Mouse (Mus musculus) myocyte (in vitro differentiated cells): ENCODE results near the gene Myo15. TPM values are rescaled to one million over a fixed set of nuclear protein-coding genes. Genes with fewer than 3 reads are reported as not detected.
A peak's percentile ranks its signal among the peaks of the same experiment; 100 is the strongest.
"Not testable (repeated sequence)": the region's sequence is repeated elsewhere in the genome, so short reads cannot be mapped to it uniquely, and the experiment has no call there.

Source experiments
- H3K27me3 ChIP-seq: one replicate; pipeline ENCODE4 v1.6.1; 2011; ENCODE audit not compliant: control insufficient read depth, insufficient read depth, insufficient read length
- H3K36me3 ChIP-seq: one replicate; pipeline ENCODE4 v1.6.1; 2011; ENCODE audit not compliant: control insufficient read depth, insufficient read depth
- H3K4me2 ChIP-seq: one replicate; pipeline ENCODE4 v1.6.1; 2011; ENCODE audit warnings: low read depth, control low read depth
- H3K4me3 ChIP-seq: one replicate; pipeline ENCODE4 v1.5.1; 2011; ENCODE audit warnings: mild to moderate bottlenecking, control low read depth, moderate library complexity
- H3K79me2 ChIP-seq: one replicate; pipeline ENCODE4 v1.6.1; 2011; ENCODE audit not compliant: control insufficient read depth, insufficient read depth
- H3ac ChIP-seq: one replicate; pipeline ENCODE4 v1.6.1; 2011; ENCODE audit not compliant: control insufficient read depth, insufficient read length
- CEBPB ChIP-seq: IDR thresholded peaks from 2 replicates; pipeline ENCODE4 v1.6.1; 2011; ENCODE audit warnings: mild to moderate bottlenecking, moderate library complexity; ENCODE audit not compliant: poor library complexity, insufficient read depth, severe bottlenecking
- E2F4 ChIP-seq: IDR thresholded peaks from one replicate; pipeline ENCODE4 v1.6.1; 2011; ENCODE audit warnings: mild to moderate bottlenecking, control low read depth, moderate library complexity; ENCODE audit not compliant: insufficient read depth
- MAX ChIP-seq: IDR thresholded peaks from one replicate; pipeline ENCODE4 v1.6.1; 2011; ENCODE audit warnings: low read depth, mild to moderate bottlenecking, control low read depth
- MYOD1 ChIP-seq, 3 experiments: IDR thresholded peaks; one replicate each; pipeline ENCODE4 v1.6.1; 2011; ENCODE audit warnings: control low read depth in 2 of 3, low read depth in 2 of 3, mild to moderate bottlenecking in 2 of 3, moderate library complexity in 1 of 3; ENCODE audit not compliant: insufficient read length in 2 of 3, control insufficient read depth in 1 of 3
- MYOG ChIP-seq, 3 experiments: IDR thresholded peaks; one replicate each; pipeline ENCODE4 v1.6.1; 2011; ENCODE audit warnings: control low read depth in 2 of 3, low read depth in 2 of 3, mild to moderate bottlenecking in 2 of 3; ENCODE audit not compliant: insufficient read length in 2 of 3, control insufficient read depth in 1 of 3, insufficient read depth in 1 of 3
- POLR2A ChIP-seq: IDR thresholded peaks from one replicate; pipeline ENCODE4 v1.6.1; 2011; ENCODE audit warnings: low read depth, mild to moderate bottlenecking, control low read depth, moderate library complexity; ENCODE audit not compliant: insufficient read length
- POLR2AphosphoS2 ChIP-seq: IDR thresholded peaks from one replicate; pipeline ENCODE4 v1.6.1; 2011; ENCODE audit warnings: low read depth, control low read depth; ENCODE audit not compliant: insufficient read length
- REST ChIP-seq: IDR thresholded peaks from one replicate; pipeline ENCODE4 v1.6.1; 2011; ENCODE audit warnings: mild to moderate bottlenecking, control low read depth, moderate library complexity; ENCODE audit not compliant: insufficient read depth, insufficient read length
- SRF ChIP-seq: IDR thresholded peaks from one replicate; pipeline ENCODE4 v1.6.1; 2011; ENCODE audit warnings: low read depth; ENCODE audit not compliant: control insufficient read depth, insufficient read length
- TCF12 ChIP-seq: IDR thresholded peaks from one replicate; pipeline ENCODE4 v1.6.1; 2011; ENCODE audit warnings: mild to moderate bottlenecking, control low read depth; ENCODE audit not compliant: poor library complexity, insufficient read depth, severe bottlenecking
- TCF3 ChIP-seq: IDR thresholded peaks from one replicate; pipeline ENCODE4 v1.6.1; 2011; ENCODE audit warnings: low read depth, control low read depth; ENCODE audit not compliant: insufficient read length
- USF1 ChIP-seq: IDR thresholded peaks from one replicate; pipeline ENCODE4 v1.6.1; 2011; ENCODE audit warnings: low read depth, mild to moderate bottlenecking, control low read depth, moderate library complexity
- polyA plus RNA-seq: library from polyadenylated mRNA; unstranded; fragments of >200 nt; fragmentation: generic; extraction: Trizol; gene quantifications from one replicate; pipeline ENCODE4 v1.2.1, GENCODE M21; 2012; ENCODE audit warnings: missing spikeins

Myo15 gene
- polyA plus RNA-seq, 1 experiment = not detected

DNA sequence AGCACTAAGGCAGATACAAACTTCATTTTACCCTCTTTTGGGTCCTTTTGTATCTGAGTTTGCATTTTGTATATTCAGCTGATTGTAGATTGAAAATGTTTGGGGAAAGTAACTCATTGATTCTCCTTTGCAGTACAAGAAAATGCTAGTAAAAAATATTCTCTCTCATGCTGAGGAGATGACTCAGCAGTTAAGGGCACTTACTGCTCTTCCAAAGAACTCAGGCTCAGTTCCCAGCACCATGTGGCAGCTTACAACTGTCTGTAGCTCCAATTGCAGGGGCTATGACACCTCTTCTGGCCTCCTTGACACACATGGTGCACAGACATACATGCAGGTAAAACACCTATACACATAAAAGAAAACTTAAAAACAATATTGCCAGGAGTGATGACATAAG, 35.6 kb upstream of the Myo15 start:
- TF ChIP-seq POLR2A (no peak), CEBPB (no peak), E2F4 (no peak), POLR2AphosphoS2 (no peak), MAX (no peak), USF1 (no peak), TCF12 (no peak), REST (no peak), TCF3 (no peak), SRF (no peak), MYOG (IDR thresholded peaks at IDR 0.05; ENCODE audit: control insufficient read depth in 1 of 3, insufficient read depth in 1 of 3, insufficient read length in 2 of 3, low read depth in 2 of 3) (no peak), MYOD1 (IDR thresholded peaks at IDR 0.05; ENCODE audit: control insufficient read depth in 1 of 3, insufficient read length in 2 of 3, low read depth in 2 of 3) (no peak)
- H3K4me2 ChIP-seq = no peak overlapping the region
- H3K4me3 ChIP-seq = no peak overlapping the region
- H3K79me2 ChIP-seq = no peaks in the 10 kb centered on the region
- H3K36me3 ChIP-seq = peaks cover 12% of the 10 kb centered on the region
- H3ac ChIP-seq = no peak overlapping the region
- H3K27me3 ChIP-seq = no peaks in the 10 kb centered on the region

DNA sequence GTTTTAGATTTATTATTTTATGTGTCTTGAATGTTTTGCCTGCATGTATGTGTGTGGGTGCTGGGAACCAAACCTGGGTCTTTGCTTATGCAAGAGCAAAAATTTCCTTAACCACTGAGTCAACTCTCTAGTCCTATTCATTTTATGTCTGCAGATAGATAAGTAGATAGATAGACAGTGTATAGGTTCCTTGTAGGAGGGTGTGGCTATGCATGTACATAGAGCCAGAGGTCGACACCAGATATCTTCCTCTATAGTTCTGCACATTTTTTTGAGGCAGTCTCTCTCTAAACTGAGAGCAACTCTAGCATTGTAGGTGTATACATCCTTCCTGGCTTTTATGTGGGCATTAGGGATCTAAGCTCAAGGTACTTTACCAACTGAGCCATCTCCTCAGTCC, 34.0 kb upstream of the Myo15 start:
- H3K4me3 ChIP-seq = no peak overlapping the region

DNA sequence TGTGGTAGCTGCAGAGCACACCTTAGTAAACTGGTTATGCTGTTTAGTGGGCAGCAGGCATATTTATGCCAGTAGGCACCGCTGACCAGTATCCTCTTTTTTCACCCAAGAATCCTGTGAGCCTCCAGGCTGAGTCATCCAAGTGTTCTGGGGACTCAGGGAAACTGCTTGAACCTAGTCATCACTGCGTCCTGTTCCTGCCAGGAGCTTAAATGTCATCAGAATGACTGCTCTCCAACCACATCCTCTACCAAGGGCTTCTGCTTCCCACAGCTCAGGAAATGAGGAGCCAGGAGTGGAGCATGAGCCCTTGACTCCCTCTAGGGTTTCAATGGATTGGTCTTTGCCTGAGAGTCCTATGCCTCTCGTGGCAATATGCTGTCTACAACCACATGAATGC, 32.5 kb upstream of the Myo15 start:
- no peaks in the 10 kb centered on the region for H3K79me2 ChIP-seq
- H3K36me3 ChIP-seq = peaks cover 15% of the 10 kb centered on the region
- H3ac ChIP-seq = no peak overlapping the region
- peak overlapping the region; percentile 57 for H3K4me2 ChIP-seq
- no peaks in the 10 kb centered on the region for H3K27me3 ChIP-seq
- no peak for TF ChIP-seq USF1
- no peak for TF ChIP-seq MYOG (IDR thresholded peaks at IDR 0.05; ENCODE audit: control insufficient read depth in 1 of 3, insufficient read depth in 1 of 3, insufficient read length in 2 of 3, low read depth in 2 of 3)
- no peak for TF ChIP-seq SRF
- TF ChIP-seq MAX = no peak
- no peak for TF ChIP-seq TCF3
- no peak for TF ChIP-seq REST
- TF ChIP-seq E2F4 = no peak
- no peak for TF ChIP-seq POLR2A
- no peak for TF ChIP-seq MYOD1 (IDR thresholded peaks at IDR 0.05; ENCODE audit: control insufficient read depth in 1 of 3, insufficient read length in 2 of 3, low read depth in 2 of 3)
- TF ChIP-seq POLR2AphosphoS2 = no peak
- TF ChIP-seq TCF12 = no peak
- TF ChIP-seq CEBPB = no peak
- no peak overlapping the region for H3K4me3 ChIP-seq

More for the DNA sequence above, 34.0 kb upstream of the Myo15 start:
- peaks cover 11% of the 10 kb centered on the region for H3K36me3 ChIP-seq
- H3K4me2 ChIP-seq = no peak overlapping the region
- H3K79me2 ChIP-seq = no peaks in the 10 kb centered on the region
- no peak overlapping the region for H3ac ChIP-seq
- H3K27me3 ChIP-seq = no peaks in the 10 kb centered on the region
- TF ChIP-seq MYOG (IDR thresholded peaks at IDR 0.05; ENCODE audit: control insufficient read depth in 1 of 3, insufficient read depth in 1 of 3, insufficient read length in 2 of 3, low read depth in 2 of 3) = no peak
- no peak for TF ChIP-seq MYOD1 (IDR thresholded peaks at IDR 0.05; ENCODE audit: control insufficient read depth in 1 of 3, insufficient read length in 2 of 3, low read depth in 2 of 3)
- TF ChIP-seq REST = no peak
- TF ChIP-seq TCF3 = no peak
- TF ChIP-seq POLR2AphosphoS2 = no peak
- TF ChIP-seq USF1 = no peak
- TF ChIP-seq MAX = no peak
- no peak for TF ChIP-seq CEBPB
- TF ChIP-seq E2F4 = no peak

DNA sequence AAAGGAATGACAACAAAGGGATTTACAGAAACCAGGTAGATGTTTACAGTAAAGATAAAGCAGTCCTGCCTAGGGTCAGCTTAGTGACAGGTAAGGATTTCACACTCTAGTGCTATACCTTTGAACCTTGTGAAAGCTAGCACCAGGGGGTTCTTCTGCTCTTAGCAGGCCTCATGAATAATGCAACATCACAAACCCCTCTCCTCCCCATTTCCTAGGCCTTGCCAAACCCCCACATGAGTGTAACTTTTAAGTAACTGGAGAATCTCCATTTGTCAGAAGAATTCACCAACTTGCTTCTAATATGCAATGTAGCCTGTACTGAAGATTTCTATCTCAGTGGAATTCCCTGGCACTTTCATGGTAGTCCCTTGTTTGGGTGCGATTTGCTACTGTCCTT, 29.5 kb upstream of the Myo15 start:
- H3K27me3 ChIP-seq, H3K4me3 ChIP-seq, H3K4me2 ChIP-seq, H3ac ChIP-seq, H3K79me2 ChIP-seq: not testable (repeated sequence)
- H3K36me3 ChIP-seq = peaks cover 30% of the 10 kb centered on the region

DNA sequence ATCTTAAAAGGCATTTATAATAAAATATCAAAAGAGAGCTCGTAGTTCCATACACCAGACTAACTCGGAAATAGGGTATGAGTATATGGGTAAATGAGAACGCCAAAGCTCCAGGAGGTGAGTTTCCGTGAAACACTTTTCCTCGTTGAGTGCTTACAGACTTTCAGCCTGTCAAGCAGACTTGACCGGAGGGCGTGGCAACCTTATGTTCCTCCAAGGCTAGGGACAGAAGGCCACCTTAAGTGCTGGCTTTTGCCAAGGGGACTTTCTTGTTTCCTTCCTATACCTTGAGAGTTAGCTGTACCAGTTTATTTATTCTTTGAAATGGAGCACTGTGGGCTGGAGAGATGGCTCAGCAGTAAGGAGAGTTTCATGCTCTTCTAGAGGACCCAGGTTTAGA, 29.0 kb upstream of the Myo15 start:
- TF ChIP-seq SRF = no peak
- TF ChIP-seq MAX = no peak
- TF ChIP-seq POLR2A = no peak
- TF ChIP-seq MYOD1 (IDR thresholded peaks at IDR 0.05; ENCODE audit: control insufficient read depth in 1 of 3, insufficient read length in 2 of 3, low read depth in 2 of 3) = no peak
- no peak for TF ChIP-seq REST
- no peak for TF ChIP-seq E2F4
- TF ChIP-seq MYOG (IDR thresholded peaks at IDR 0.05; ENCODE audit: control insufficient read depth in 1 of 3, insufficient read depth in 1 of 3, insufficient read length in 2 of 3, low read depth in 2 of 3) = no peak
- no peak for TF ChIP-seq USF1
- no peak for TF ChIP-seq CEBPB
- no peak for TF ChIP-seq POLR2AphosphoS2
- no peak for TF ChIP-seq TCF12
- no peak for TF ChIP-seq TCF3
- Histone ChIP-seq H3ac (no peak overlapping the region), H3K4me2 (no peak overlapping the region), H3K36me3 (peaks cover 30% of the 10 kb centered on the region), H3K79me2 (no peaks in the 10 kb centered on the region), H3K27me3 (no peaks in the 10 kb centered on the region), H3K4me3 (no peak overlapping the region)
